Mouse (Mus musculus): Measurements from ENCODE around the gene Ifna14. TPM values are rescaled to one million over a fixed set of nuclear protein-coding genes. Genes with fewer than 3 reads are reported as not detected.

Ifna14 gene
- polyA plus RNA-seq, 1 experiment from 2014 or later = not detected

GRCm38 (mm10) chr4:88533499-88533898 lies 38.1 kb downstream of the Ifna14 start:
- DNase-seq (ENCODE audit: low spot score) (no peak), ATAC-seq (no peak)
- H3K36me3 ChIP-seq (ENCODE audit: insufficient read depth, low read length) = no peaks in the 10 kb centered on the region
- 0 out of 2 replicates have a peak, but pooled peaks cover 4% of the 10 kb centered on the region for H3K4me1 ChIP-seq (ENCODE audit: insufficient read depth, low read depth, low read length)
- TF ChIP-seq CTCF (IDR thresholded peaks at IDR 0.05) (no peak), EP300 (IDR thresholded peaks at IDR 0.05) (no peak)
- 94% methylated on average over 2 of the region's 2 CpGs for WGBS
- H3K9ac ChIP-seq (replicated peaks; ENCODE audit: low read depth) = no peak overlapping the region
- H3K4me3 ChIP-seq (ENCODE audit: low read depth, low read length) = no peak overlapping the region
- no peak overlapping the region for H3K4me2 ChIP-seq (replicated peaks; ENCODE audit: low read depth, low read length)
- H3K27me3 ChIP-seq (replicated peaks; ENCODE audit: insufficient read depth, low read length) = no peaks in the 10 kb centered on the region
- no peak overlapping the region for H3K27ac ChIP-seq (ENCODE audit: low read length)
- H3K9me3 ChIP-seq (ENCODE audit: low read length) = no peaks in the 10 kb centered on the region

DNA sequence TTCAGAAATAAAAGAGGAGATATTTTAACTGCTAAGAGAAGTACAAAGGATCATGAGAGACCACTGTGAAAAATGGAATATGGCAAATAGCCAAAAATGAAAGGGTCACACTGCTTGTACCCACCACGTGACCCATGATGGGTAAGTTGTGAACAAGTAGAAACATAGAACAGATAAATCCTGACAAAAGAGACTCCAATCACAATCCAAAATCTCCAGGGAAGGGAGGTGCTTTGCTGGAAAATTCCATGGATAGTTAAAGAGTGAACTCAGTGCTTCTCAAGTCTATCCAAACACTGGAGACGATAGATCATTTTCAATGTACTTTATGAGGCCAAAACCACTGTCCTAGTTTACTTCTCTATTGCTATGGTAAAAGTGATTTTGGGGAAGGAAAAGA lies 40.7 kb downstream of the Ifna14 start:
- H3K4me2 ChIP-seq (replicated peaks; ENCODE audit: low read depth, low read length) = no peak overlapping the region
- 44% methylated on average over 2 of the region's 2 CpGs for WGBS
- DNase-seq (ENCODE audit: low spot score) = no peak
- no peak overlapping the region for H3K4me3 ChIP-seq (ENCODE audit: low read depth, low read length)
- no peak overlapping the region for H3K9ac ChIP-seq (replicated peaks; ENCODE audit: low read depth)
- no peaks in the 10 kb centered on the region for H3K4me1 ChIP-seq (ENCODE audit: insufficient read depth, low read depth, low read length)
- no peak for ATAC-seq
- no peak overlapping the region for H3K27ac ChIP-seq (ENCODE audit: low read length)
- no peak for TF ChIP-seq CTCF (IDR thresholded peaks at IDR 0.05)
- TF ChIP-seq EP300 (IDR thresholded peaks at IDR 0.05) = no peak
- no peaks in the 10 kb centered on the region for H3K9me3 ChIP-seq (ENCODE audit: low read length)
- no peaks in the 10 kb centered on the region for H3K36me3 ChIP-seq (ENCODE audit: insufficient read depth, low read length)
- H3K27me3 ChIP-seq (replicated peaks; ENCODE audit: insufficient read depth, low read length) = no peaks in the 10 kb centered on the region

DNA sequence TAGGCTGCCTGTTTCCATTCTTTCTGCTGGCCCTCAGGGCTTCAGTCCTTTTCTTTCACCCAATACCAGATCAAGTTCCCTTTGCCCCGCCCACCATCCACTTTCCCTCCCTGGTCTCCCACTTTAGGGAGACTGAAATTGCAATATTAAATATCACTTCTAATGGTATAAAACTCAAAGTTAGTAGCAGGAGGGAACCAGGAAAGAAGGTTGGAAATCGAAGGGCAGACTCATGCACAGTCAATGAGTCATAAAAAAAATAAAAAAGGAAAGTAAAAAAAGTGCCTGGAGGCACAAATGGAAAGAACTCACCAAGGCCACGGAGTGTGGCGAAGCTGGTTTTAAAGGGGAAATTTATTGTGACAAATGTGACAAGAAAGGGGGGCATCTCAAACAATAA lies 41.3 kb downstream of the Ifna14 start:
- Histone ChIP-seq H3K27ac (ENCODE audit: low read length) (no peak overlapping the region), H3K27me3 (replicated peaks; ENCODE audit: insufficient read depth, low read length) (no peaks in the 10 kb centered on the region), H3K4me3 (ENCODE audit: low read depth, low read length) (no peak overlapping the region), H3K4me2 (replicated peaks; ENCODE audit: low read depth, low read length) (no peak overlapping the region), H3K9me3 (ENCODE audit: low read length) (no peaks in the 10 kb centered on the region), H3K36me3 (ENCODE audit: insufficient read depth, low read length) (no peaks in the 10 kb centered on the region), H3K4me1 (ENCODE audit: insufficient read depth, low read depth, low read length) (no peaks in the 10 kb centered on the region), H3K9ac (replicated peaks; ENCODE audit: low read depth) (no peak overlapping the region)
- DNase-seq (ENCODE audit: low spot score) = no peak
- 79% methylated on average over 4 of the region's 4 CpGs for WGBS
- ATAC-seq = no peak
- TF ChIP-seq CTCF (IDR thresholded peaks at IDR 0.05) (no peak), EP300 (IDR thresholded peaks at IDR 0.05) (no peak)

- no peaks in the 10 kb centered on the region for H3K36me3 ChIP-seq (ENCODE audit: insufficient read depth, low read length)
- H3K4me1 ChIP-seq (ENCODE audit: insufficient read depth, low read depth, low read length) = no peaks in the 10 kb centered on the region
- H3K4me3 ChIP-seq (ENCODE audit: low read depth, low read length) = no peak overlapping the region
- no peaks in the 10 kb centered on the region for H3K9me3 ChIP-seq (ENCODE audit: low read length)
- no peaks in the 10 kb centered on the region for H3K27me3 ChIP-seq (replicated peaks; ENCODE audit: insufficient read depth, low read length)
- WGBS = 74% methylated on average over 5 of the region's 5 CpGs
- DNase-seq (ENCODE audit: low spot score) (no peak), ATAC-seq (no peak)
- no peak overlapping the region for H3K9ac ChIP-seq (replicated peaks; ENCODE audit: low read depth)
- H3K4me2 ChIP-seq (replicated peaks; ENCODE audit: low read depth, low read length) = no peak overlapping the region
- H3K27ac ChIP-seq (ENCODE audit: low read length) = no peak overlapping the region
- TF ChIP-seq CTCF (IDR thresholded peaks at IDR 0.05) (no peak), EP300 (IDR thresholded peaks at IDR 0.05) (no peak)
Measured at GRCm38 (mm10) chr4:88526379-88527049, 45.1 kb downstream of the Ifna14 start.

- 75% methylated on average over 3 of the region's 3 CpGs for WGBS
- ATAC-seq (no peak), DNase-seq (ENCODE audit: low spot score) (no peak)
Measured at GRCm38 (mm10) chr4:88525393-88525792, 46.2 kb downstream of the Ifna14 start.

GRCm38 (mm10) chr4:88523241-88523640 lies 48.4 kb downstream of the Ifna14 start:
- no peak overlapping the region for H3K9ac ChIP-seq (replicated peaks; ENCODE audit: low read depth)
- ATAC-seq (no peak), DNase-seq (ENCODE audit: low spot score) (peak; percentile 50)
- no peak overlapping the region for H3K27ac ChIP-seq (ENCODE audit: low read length)
- no peaks in the 10 kb centered on the region for H3K9me3 ChIP-seq (ENCODE audit: low read length)
- no peak overlapping the region for H3K4me3 ChIP-seq (ENCODE audit: low read depth, low read length)
- no peaks in the 10 kb centered on the region for H3K36me3 ChIP-seq (ENCODE audit: insufficient read depth, low read length)
- H3K4me2 ChIP-seq (replicated peaks; ENCODE audit: low read depth, low read length) = no peak overlapping the region
- no peaks in the 10 kb centered on the region for H3K4me1 ChIP-seq (ENCODE audit: insufficient read depth, low read depth, low read length)
- no peaks in the 10 kb centered on the region for H3K27me3 ChIP-seq (replicated peaks; ENCODE audit: insufficient read depth, low read length)
- TF ChIP-seq CTCF (IDR thresholded peaks at IDR 0.05) (peak; percentile 70), EP300 (IDR thresholded peaks at IDR 0.05) (no peak)

More at GRCm38 (mm10) chr4:88525393-88525792, 46.2 kb downstream of the Ifna14 start:
- H3K9ac ChIP-seq (replicated peaks; ENCODE audit: low read depth) = no peak overlapping the region
- H3K9me3 ChIP-seq (ENCODE audit: low read length) = no peaks in the 10 kb centered on the region
- H3K4me1 ChIP-seq (ENCODE audit: insufficient read depth, low read depth, low read length) = no peaks in the 10 kb centered on the region
- H3K27me3 ChIP-seq (replicated peaks; ENCODE audit: insufficient read depth, low read length) = no peaks in the 10 kb centered on the region
- TF ChIP-seq CTCF (IDR thresholded peaks at IDR 0.05) (no peak), EP300 (IDR thresholded peaks at IDR 0.05) (no peak)
- H3K27ac ChIP-seq (ENCODE audit: low read length) = no peak overlapping the region
- no peak overlapping the region for H3K4me3 ChIP-seq (ENCODE audit: low read depth, low read length)
- H3K36me3 ChIP-seq (ENCODE audit: insufficient read depth, low read length) = no peaks in the 10 kb centered on the region
- no peak overlapping the region for H3K4me2 ChIP-seq (replicated peaks; ENCODE audit: low read depth, low read length)
